Mouse (Mus musculus) ovary, adult 18-20 months (tissue): ENCODE measurements around the gene Nhsl1.
"Not testable (repeated sequence)": the region's sequence is repeated elsewhere in the genome, so short reads cannot be mapped to it uniquely, and the experiment has no call there.

Experiments used
- DNase-seq: peaks from one replicate; pipeline ENCODE4 v3.0.0; 2022; ENCODE audit warnings: low spot score, mixed read lengths

The Nhsl1 gene

DNA sequence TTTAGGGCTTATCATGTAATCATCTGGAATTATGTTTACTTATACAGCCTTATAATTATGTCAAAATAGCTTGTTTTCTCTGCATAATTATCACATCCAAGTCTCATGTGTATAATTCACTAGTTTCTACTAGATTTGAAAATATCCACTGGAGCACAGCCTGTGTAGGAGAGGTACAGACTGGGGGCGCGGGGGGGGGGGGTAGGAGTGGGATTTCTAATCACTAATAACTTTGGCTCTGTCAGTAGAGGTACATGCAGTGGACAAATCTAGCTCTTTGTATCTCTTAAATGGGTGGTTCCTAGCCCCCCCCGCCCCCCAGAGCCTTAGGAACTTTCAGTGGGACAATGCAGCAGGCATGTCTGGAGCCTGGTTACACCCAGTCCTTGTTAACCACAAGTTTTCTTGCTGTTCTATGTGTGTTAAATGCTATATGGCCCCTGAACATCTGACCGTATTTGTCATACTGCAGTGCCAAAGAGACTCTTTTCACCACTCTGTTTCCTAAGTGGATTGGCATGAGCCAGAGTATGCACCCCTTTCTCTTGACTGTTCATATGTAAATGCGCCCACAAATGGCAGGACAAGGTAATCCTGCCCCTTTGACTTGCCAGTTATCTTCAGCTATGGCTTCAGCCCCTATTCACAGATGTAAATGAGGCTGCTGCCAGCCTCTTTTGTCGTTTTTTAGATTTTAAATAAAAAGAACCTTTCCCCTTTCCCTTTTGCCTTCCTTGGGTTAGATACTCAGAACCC, 127.0 kb downstream of the Nhsl1 start:
- DNase-seq: no peak

- DNase-seq: no peak
Observed at GRCm38 (mm10) chr10:18446359-18446820, 127.6 kb downstream of the Nhsl1 start.

DNA sequence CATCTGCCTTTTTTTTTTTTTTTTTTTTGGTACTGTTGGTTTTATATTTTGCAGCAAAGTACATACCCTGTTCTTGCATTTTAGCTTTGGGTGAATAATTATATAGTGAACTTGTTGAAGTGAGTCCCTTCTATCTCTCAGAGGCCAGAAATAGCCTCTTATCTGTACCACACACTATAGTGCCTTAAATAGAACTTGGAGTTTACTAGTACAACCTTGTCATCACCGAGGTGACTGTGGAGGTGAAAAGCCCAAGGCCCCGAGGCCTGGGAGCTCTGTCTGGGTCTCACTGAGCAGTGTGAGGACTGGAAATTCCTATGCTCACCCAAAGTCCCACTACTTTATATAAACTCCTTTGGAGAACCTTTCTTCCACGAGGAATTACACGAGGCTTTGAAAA, 128.5 kb downstream of the Nhsl1 start:
- DNase-seq: no peak

GRCm38 (mm10) chr10:18448896-18449295, 130.1 kb downstream of the Nhsl1 start:
- DNase-seq: not testable (repeated sequence)

GRCm38 (mm10) chr10:18453380-18453779, 134.6 kb downstream of the Nhsl1 start:
- DNase-seq: peak; percentile 59

GRCm38 (mm10) chr10:18454161-18454560, 135.4 kb downstream of the Nhsl1 start:
- peak; percentile 34 for DNase-seq

DNA sequence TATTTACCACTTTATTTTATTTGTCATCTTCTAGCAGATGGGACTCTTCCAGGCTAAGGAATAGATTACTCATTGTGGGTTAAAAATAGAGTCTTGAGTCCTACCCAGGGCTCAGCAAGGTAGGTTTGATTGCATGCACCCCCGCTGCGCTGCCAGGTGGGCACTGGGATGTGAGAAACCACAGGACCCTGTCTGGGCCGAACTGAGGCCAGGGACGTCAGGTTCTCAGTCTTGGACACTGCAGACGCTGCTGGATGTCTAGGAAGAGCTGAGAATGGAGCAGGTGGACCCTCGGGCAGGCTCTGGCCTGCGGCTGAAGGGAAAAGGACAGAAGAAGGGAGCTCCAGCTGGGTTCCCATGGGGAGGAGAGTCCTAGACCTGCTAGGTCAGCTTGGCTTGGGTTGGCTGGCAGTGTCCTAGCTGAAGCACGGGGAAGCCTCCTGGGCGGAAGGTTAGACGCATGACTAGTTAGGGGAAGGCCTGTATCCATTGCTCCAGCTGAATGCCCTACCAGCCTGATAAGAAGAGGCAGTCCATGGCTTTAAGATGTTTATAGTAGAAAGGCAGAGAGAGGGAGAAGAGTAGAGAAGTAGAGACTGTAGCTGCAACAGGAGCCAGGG, 136.6 kb downstream of the Nhsl1 start:
- DNase-seq: no peak

DNA sequence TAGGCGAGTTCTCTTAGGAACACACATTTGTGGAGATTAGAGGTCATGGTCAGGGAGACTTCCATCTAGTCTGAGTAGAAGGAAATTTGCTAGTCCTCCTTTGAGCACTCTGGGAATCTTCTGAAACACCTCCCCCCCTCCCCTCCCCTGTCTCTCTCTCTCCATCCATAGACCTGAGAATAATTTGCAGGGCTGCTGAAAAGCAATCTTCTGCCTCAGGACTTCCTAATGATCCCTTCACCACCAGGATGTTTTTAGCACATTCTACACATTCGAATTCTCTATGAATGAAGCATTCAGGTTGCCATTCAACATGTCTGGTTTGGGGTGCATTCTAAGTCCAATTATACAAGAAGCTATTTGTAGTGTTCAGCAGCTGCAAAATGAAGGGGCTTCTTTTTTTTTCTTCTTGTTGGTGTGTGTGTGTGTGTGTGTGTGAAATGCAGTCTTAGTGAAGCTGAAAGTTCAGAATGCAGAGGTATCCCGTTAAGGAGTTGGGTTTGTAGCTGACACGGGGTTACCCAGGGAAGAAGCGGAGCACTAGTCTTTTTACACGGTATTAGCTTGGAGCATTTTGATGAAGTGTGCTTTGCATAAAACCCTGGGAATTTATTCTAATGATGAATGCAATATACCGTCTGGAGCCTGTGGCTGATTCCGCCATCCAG, 139.2 kb downstream of the Nhsl1 start:
- DNase-seq: no peak

GRCm38 (mm10) chr10:18461336-18461735, 142.6 kb downstream of the Nhsl1 start:
- DNase-seq: no peak

DNA sequence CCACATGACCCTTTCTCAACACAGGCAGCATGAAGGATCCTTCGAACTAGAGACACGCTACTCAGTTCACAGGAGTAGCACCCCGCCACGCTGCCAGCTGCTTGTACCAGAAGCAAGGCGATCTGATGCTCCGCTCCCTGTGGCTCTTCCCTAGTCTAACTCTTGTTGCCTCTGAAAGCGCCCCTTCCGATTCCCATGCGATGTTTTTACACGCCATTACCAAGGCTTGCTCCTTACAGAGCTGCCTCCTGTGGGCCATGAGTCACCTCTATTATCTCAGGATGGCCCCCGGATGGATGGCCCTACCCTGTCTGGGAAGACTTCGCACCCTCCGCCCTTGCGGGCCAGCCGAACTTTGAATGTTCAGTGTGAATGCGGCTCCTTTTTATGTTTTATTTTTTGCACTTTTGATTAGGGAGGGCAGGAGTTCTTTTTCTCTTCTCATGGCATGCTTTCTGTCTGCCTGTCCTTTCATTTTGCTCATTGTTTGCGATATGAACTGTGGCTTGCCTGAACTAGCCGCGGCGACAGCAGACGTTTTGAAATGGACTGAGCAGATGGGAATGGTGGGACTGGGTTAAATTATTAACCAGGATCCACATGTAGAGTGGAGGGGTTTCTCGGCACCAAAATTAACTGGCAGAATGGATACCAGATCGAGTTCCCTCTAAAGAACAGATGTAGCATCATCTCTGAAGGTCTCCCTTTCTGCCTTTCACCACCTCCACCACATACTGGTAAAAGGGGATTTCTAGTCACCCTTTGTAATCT, 144.5 kb downstream of the Nhsl1 start:
- DNase-seq: no peak

GRCm38 (mm10) chr10:18468396-18468795, 149.6 kb downstream of the Nhsl1 start:
- DNase-seq: no peak

DNA sequence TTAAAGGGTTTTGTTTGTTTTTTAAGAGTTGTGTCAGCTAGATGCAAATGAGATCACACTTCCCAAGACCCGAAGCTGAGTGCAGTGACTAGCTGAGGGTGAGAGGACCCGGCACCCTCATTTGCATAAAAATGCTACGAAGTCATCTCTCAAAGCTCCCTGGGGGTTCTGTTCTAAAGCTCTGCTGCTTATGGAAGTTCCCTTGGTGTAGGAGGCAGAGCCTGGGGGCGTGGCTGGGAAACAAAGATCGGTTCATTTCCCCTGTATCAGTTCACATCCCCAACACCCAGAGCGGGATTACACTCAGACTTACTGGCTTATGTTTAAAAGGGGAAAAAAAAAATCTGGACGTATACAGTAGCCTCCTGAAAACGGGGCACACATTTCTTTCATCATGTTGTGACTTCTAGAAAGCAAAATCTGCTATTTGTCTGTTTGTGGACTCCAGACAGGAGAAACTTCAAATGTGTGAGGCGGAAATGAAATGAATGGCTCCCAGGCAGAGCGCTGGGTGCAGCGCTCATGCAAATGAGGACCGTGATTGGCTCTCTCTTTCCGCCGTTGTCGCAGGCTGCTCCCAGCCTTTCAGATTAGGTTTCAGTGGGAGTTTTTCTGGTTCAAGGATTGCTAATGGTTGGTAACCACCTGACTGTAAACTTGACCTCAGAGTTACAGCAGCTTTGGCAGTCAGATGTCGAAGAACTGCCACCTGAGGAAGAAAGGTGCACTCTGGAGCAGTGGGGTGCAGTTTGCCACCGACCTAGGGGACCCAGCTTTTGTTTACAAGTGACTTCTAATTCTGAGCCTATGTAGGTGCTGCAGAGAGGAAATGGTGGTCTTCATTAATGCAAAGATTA, 150.7 kb downstream of the Nhsl1 start:
- DNase-seq: no peak

GRCm38 (mm10) chr10:18470351-18471060, 151.7 kb downstream of the Nhsl1 start:
- DNase-seq: no peak

DNA sequence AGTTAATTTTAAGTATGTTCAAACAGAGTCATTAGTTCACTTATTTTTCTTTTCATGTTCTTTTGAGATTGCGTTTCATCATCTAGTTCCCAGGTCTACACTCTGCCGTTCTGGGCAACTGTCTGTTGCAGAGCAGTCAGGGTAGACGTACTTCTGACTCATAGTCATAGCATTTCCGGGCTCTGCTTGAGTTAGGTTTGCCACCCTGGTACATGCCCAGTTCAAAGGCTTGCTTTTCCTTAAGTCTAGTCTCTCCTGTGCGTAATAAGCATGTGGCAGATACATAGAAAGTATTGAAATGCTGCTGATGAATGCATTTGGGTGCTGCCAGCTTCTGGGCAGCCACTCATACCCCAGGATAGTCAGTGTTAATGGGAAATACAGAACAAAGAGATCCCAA, 152.9 kb downstream of the Nhsl1 start:
- DNase-seq: no peak

- peak; percentile 36 for DNase-seq
Observed at GRCm38 (mm10) chr10:18475126-18475525, 156.3 kb downstream of the Nhsl1 start.

- DNase-seq: no peak
Observed at GRCm38 (mm10) chr10:18478294-18478693, 159.5 kb downstream of the Nhsl1 start.

DNA sequence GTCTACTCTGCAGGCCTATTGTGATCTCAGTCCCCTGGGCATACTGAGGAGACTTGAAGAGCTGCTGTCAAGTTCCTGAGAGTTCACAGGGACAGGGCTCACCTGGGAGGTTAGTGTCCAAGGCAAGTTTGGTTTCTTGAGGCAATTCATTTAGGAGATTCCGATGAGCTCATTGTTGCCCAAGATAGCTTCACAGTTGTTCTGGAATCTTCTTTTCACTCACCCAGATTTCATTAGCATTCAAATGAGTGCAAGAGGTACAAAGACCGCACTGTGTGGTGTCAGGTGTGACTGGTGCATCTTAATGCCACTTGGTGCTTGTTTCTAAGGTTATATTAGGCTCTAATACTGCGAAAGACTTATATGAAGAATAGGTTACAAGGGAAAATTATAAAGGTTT, 160.5 kb downstream of the Nhsl1 start:
- DNase-seq: no peak

- no peak for DNase-seq
Observed at GRCm38 (mm10) chr10:18480836-18481235, 162.1 kb downstream of the Nhsl1 start.

- DNase-seq: peak; percentile 8
Observed at GRCm38 (mm10) chr10:18482558-18483141, 163.9 kb downstream of the Nhsl1 start.

DNA sequence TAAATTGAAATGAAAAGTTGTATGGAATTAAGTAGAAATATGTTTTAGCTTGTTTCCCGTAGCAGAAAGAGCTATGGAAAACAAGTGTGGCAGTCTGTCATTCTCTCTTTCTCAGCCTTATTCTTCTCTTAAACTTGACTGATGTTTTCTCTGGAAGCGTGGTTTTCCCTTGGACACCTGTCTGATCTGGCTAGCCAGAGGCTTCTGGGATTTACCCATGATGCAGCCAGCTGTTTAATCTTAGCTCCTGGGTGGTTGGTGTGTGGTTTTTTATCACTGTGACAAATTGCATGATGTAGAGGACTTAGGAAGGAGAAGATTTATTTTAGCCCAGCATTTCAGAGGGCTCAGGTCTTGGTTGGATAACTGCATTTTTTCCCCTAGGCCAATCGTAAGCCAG, 164.9 kb downstream of the Nhsl1 start:
- no peak for DNase-seq
